Mouse (Mus musculus): ENCODE measurements around the gene Rbm20. TPM values are rescaled to one million over a fixed set of nuclear protein-coding genes. Genes with fewer than 3 reads are reported as not detected.
"Not testable (repeated sequence)": the region's sequence is repeated elsewhere in the genome, so short reads cannot be mapped to it uniquely, and the experiment has no call there.

Gene Rbm20
- polyA plus RNA-seq, 1 experiment from 2014 or later = 1.4 TPM

- WGBS = 88% methylated on average over 5 of the region's 5 CpGs
- H3K9me3 ChIP-seq = no peaks in the 10 kb centered on the region
- no peak overlapping the region for H3K4me3 ChIP-seq (replicated peaks)
- H3K27ac ChIP-seq = no peak overlapping the region
- ATAC-seq = no peak
- H3K9ac ChIP-seq (replicated peaks) = no peak overlapping the region
- no peak overlapping the region for H3K4me2 ChIP-seq (replicated peaks)
- H3K27me3 ChIP-seq = no peaks in the 10 kb centered on the region
- H3K36me3 ChIP-seq = no peaks in the 10 kb centered on the region
- peaks cover 3% of the 10 kb centered on the region; the same call in 1 of the 2 replicates for H3K4me1 ChIP-seq (replicated peaks)
Observed at GRCm38 (mm10) chr19:53801380-53801779, 124.3 kb downstream of the Rbm20 start.

- no peak for ATAC-seq
- no peaks in the 10 kb centered on the region for H3K27me3 ChIP-seq
Observed at GRCm38 (mm10) chr19:53801789-53802683, 124.9 kb downstream of the Rbm20 start.

GRCm38 (mm10) chr19:53803954-53804353 lies 126.8 kb downstream of the Rbm20 start:
- Histone ChIP-seq H3K9ac (replicated peaks) (no peak overlapping the region), H3K4me3 (replicated peaks) (no peak overlapping the region), H3K27ac (no peak overlapping the region), H3K27me3 (no peaks in the 10 kb centered on the region), H3K9me3 (no peaks in the 10 kb centered on the region), H3K36me3 (no peaks in the 10 kb centered on the region), H3K4me2 (replicated peaks) (no peak overlapping the region), H3K4me1 (replicated peaks) (peaks cover 4% of the 10 kb centered on the region; the same call in 1 of the 2 replicates)
- WGBS = 74% methylated on average over 2 of the region's 2 CpGs
- ATAC-seq = no peak

More at GRCm38 (mm10) chr19:53801789-53802683, 124.9 kb downstream of the Rbm20 start:
- no peak overlapping the region for H3K4me2 ChIP-seq (replicated peaks)
- no peaks in the 10 kb centered on the region for H3K9me3 ChIP-seq
- H3K27ac ChIP-seq = no peak overlapping the region
- no peak overlapping the region for H3K9ac ChIP-seq (replicated peaks)
- H3K4me1 ChIP-seq (replicated peaks) = peaks cover 4% of the 10 kb centered on the region; the same call in 1 of the 2 replicates
- H3K36me3 ChIP-seq = no peaks in the 10 kb centered on the region
- 86% methylated on average over 11 of the region's 11 CpGs for WGBS
- no peak overlapping the region for H3K4me3 ChIP-seq (replicated peaks)

- Histone ChIP-seq H3K4me3 (replicated peaks) (no peak overlapping the region), H3K4me2 (replicated peaks) (no peak overlapping the region), H3K4me1 (replicated peaks) (peaks cover 4% of the 10 kb centered on the region; the same call in 1 of the 2 replicates), H3K27ac (no peak overlapping the region), H3K36me3 (no peaks in the 10 kb centered on the region), H3K9ac (replicated peaks) (no peak overlapping the region), H3K27me3 (no peaks in the 10 kb centered on the region), H3K9me3 (no peaks in the 10 kb centered on the region)
- WGBS = 71% methylated on average over 3 of the region's 3 CpGs
- no peak for ATAC-seq
Observed at GRCm38 (mm10) chr19:53805063-53805462, 128.0 kb downstream of the Rbm20 start.

- H3K9ac ChIP-seq (replicated peaks) = no peak overlapping the region; the same call in 1 of the 2 replicates
- no peak overlapping the region for H3K4me3 ChIP-seq (replicated peaks)
- no peaks in the 10 kb centered on the region for H3K27me3 ChIP-seq
- H3K27ac ChIP-seq = no peak overlapping the region
- no peaks in the 10 kb centered on the region for H3K36me3 ChIP-seq
- no peak for ATAC-seq
- no peak overlapping the region for H3K4me2 ChIP-seq (replicated peaks)
- H3K4me1 ChIP-seq (replicated peaks) = peaks cover 4% of the 10 kb centered on the region; the same call in 1 of the 2 replicates
- no peaks in the 10 kb centered on the region for H3K9me3 ChIP-seq
- WGBS = 53% methylated on average over 7 of the region's 7 CpGs
Observed at GRCm38 (mm10) chr19:53806126-53806525, 129.0 kb downstream of the Rbm20 start.

- not testable (repeated sequence) for ATAC-seq; H3K27ac ChIP-seq; H3K9ac ChIP-seq (replicated peaks)
Observed at GRCm38 (mm10) chr19:53806526-53807275, 129.6 kb downstream of the Rbm20 start.

GRCm38 (mm10) chr19:53807276-53807801 lies 130.2 kb downstream of the Rbm20 start:
- no peaks in the 10 kb centered on the region for H3K27me3 ChIP-seq
- peaks cover 4% of the 10 kb centered on the region; the same call in 1 of the 2 replicates for H3K4me1 ChIP-seq (replicated peaks)
- H3K4me2 ChIP-seq (replicated peaks) = no peak overlapping the region
- WGBS = 88% methylated on average over 5 of the region's 5 CpGs
- no peaks in the 10 kb centered on the region for H3K9me3 ChIP-seq
- no peak overlapping the region for H3K27ac ChIP-seq
- no peak for ATAC-seq
- no peak overlapping the region for H3K9ac ChIP-seq (replicated peaks)
- no peaks in the 10 kb centered on the region for H3K36me3 ChIP-seq
- H3K4me3 ChIP-seq (replicated peaks) = no peak overlapping the region

More at GRCm38 (mm10) chr19:53806526-53807275, 129.6 kb downstream of the Rbm20 start:
- not testable (repeated sequence) for H3K36me3 ChIP-seq; H3K4me2 ChIP-seq (replicated peaks); H3K9me3 ChIP-seq; H3K4me3 ChIP-seq (replicated peaks); H3K27me3 ChIP-seq; H3K4me1 ChIP-seq (replicated peaks)
- WGBS = 79% methylated on average over 6 of the region's 6 CpGs

GRCm38 (mm10) chr19:53808041-53808777 lies 131.1 kb downstream of the Rbm20 start:
- 73% methylated on average over 15 of the region's 15 CpGs for WGBS
- Histone ChIP-seq H3K27ac (no peak overlapping the region), H3K9ac (replicated peaks) (no peak overlapping the region), H3K27me3 (no peaks in the 10 kb centered on the region), H3K36me3 (no peaks in the 10 kb centered on the region), H3K4me3 (replicated peaks) (no peak overlapping the region), H3K4me1 (replicated peaks) (peaks cover 4% of the 10 kb centered on the region; the same call in 1 of the 2 replicates), H3K4me2 (replicated peaks) (no peak overlapping the region), H3K9me3 (no peaks in the 10 kb centered on the region)
- ATAC-seq = no peak

GRCm38 (mm10) chr19:53809185-53809861 lies 132.2 kb downstream of the Rbm20 start:
- Histone ChIP-seq H3K4me1 (replicated peaks) (peaks cover 4% of the 10 kb centered on the region; the same call in 1 of the 2 replicates), H3K4me2 (replicated peaks) (no peak overlapping the region), H3K9ac (replicated peaks) (no peak overlapping the region), H3K27ac (no peak overlapping the region), H3K36me3 (no peaks in the 10 kb centered on the region), H3K4me3 (replicated peaks) (no peak overlapping the region), H3K27me3 (no peaks in the 10 kb centered on the region), H3K9me3 (no peaks in the 10 kb centered on the region)
- no peak for ATAC-seq
- WGBS = 65% methylated on average over 7 of the region's 7 CpGs

- H3K27me3 ChIP-seq = no peaks in the 10 kb centered on the region
- H3K36me3 ChIP-seq = no peaks in the 10 kb centered on the region
- H3K4me2 ChIP-seq (replicated peaks) = no peak overlapping the region
- H3K9me3 ChIP-seq = no peaks in the 10 kb centered on the region
- H3K4me1 ChIP-seq (replicated peaks) = peaks cover 4% of the 10 kb centered on the region; the same call in 1 of the 2 replicates
- no peak for ATAC-seq
- no peak overlapping the region for H3K4me3 ChIP-seq (replicated peaks)
- 85% methylated on average over 7 of the region's 7 CpGs for WGBS
- no peak overlapping the region for H3K9ac ChIP-seq (replicated peaks)
- H3K27ac ChIP-seq = no peak overlapping the region
Observed at GRCm38 (mm10) chr19:53810024-53810423, 132.9 kb downstream of the Rbm20 start.

- Histone ChIP-seq H3K9me3 (no peaks in the 10 kb centered on the region), H3K4me3 (replicated peaks) (no peak overlapping the region), H3K27ac (no peak overlapping the region), H3K36me3 (no peaks in the 10 kb centered on the region), H3K27me3 (no peaks in the 10 kb centered on the region), H3K9ac (replicated peaks) (no peak overlapping the region), H3K4me2 (replicated peaks) (no peak overlapping the region), H3K4me1 (replicated peaks) (peaks cover 4% of the 10 kb centered on the region; the same call in 1 of the 2 replicates)
- whole genome bisulfite sequencing = 84% methylated on average over 3 of the region's 3 CpGs
- no peak for ATAC-seq
Observed at GRCm38 (mm10) chr19:53810584-53810983, 133.5 kb downstream of the Rbm20 start.

Data from midbrain, embryonic 13.5 days (tissue).